Mouse (Mus musculus) hindbrain, embryonic 12.5 days (tissue): ENCODE data around the gene Hoxc8. TPM values are rescaled to one million over a fixed set of nuclear protein-coding genes. Genes with fewer than 3 reads are reported as not detected.

ENCODE experiments used
- ATAC-seq: fragments of 200-750 bp; cut with Nextera tagmentation; 2 replicates; pipeline ENCODE4 v1.8.0; 2017; ENCODE audit warnings: moderate TSS enrichment; ENCODE audit not compliant: low FRiP score
- H3K27ac ChIP-seq: fragments of 300-500 bp; sonication (generic); 2 replicates; pipeline ENCODE4 v1.5.1; 2016; ENCODE audit warnings: mild to moderate bottlenecking
- H3K27me3 ChIP-seq: fragments of 300-500 bp; sonication (generic); 2 replicates; pipeline ENCODE4 v1.6.1; 2016; ENCODE audit warnings: mild to moderate bottlenecking
- H3K36me3 ChIP-seq: fragments of 300-500 bp; sonication (generic); 2 replicates; pipeline ENCODE4 v1.6.1; 2016; ENCODE audit warnings: mild to moderate bottlenecking
- H3K4me1 ChIP-seq: fragments of 300-500 bp; sonication (generic); 2 replicates; pipeline ENCODE4 v1.6.1; 2016
- H3K4me2 ChIP-seq: fragments of 300-500 bp; sonication (generic); replicated peaks from 2 replicates; pipeline ENCODE4 v1.6.1; 2016; ENCODE audit warnings: mild to moderate bottlenecking
- H3K4me3 ChIP-seq: fragments of 300-500 bp; sonication (generic); 2 replicates; pipeline ENCODE4 v1.5.1; 2016; ENCODE audit warnings: mild to moderate bottlenecking
- H3K9ac ChIP-seq: fragments of 300-500 bp; sonication (generic); 2 replicates; pipeline ENCODE4 v1.6.1; 2016; ENCODE audit warnings: mild to moderate bottlenecking, moderate library complexity
- H3K9me3 ChIP-seq: fragments of 300-500 bp; sonication (generic); replicated peaks from 2 replicates; pipeline ENCODE4 v1.6.1; 2016; ENCODE audit warnings: mild to moderate bottlenecking
- WGBS: fragments of 180-500 bp; shearing (Covaris S2); methylation state at CpG from one replicate; pipeline ENCODE4 v1.1.7; 2016; 5-methylcytosine and 5-hydroxymethylcytosine counted together
- polyA plus RNA-seq: library from polyadenylated mRNA; unstranded; fragments of >200 nt; fragmentation: Nextera tagmentation; extraction: Ambion mirVana; gene quantifications from 2 replicates; pipeline ENCODE4 v1.2.1, GENCODE M21; 2016

Hoxc8 gene
- polyA plus RNA-seq, 1 experiment from 2014 or later, result not detected

GRCm38 (mm10) chr15:103015406-103016166 is 25.2 kb downstream of the Hoxc8 start:
- peaks cover 3% of the 10 kb centered on the region; the same call in 1 of the 2 replicates for H3K4me1 ChIP-seq
- 2% methylated on average over 19 of the region's 19 CpGs for WGBS
- no peak for ATAC-seq
- peak overlapping the region; percentile 72 for H3K9ac ChIP-seq
- H3K9me3 ChIP-seq, result no peaks in the 10 kb centered on the region
- peak overlapping the region; percentile 44 for H3K4me2 ChIP-seq
- peak overlapping the region; percentile 39 for H3K4me3 ChIP-seq
- H3K27me3 ChIP-seq, result peaks cover 98% of the 10 kb centered on the region
- H3K36me3 ChIP-seq, result no peaks in the 10 kb centered on the region
- H3K27ac ChIP-seq, result peak overlapping the region; percentile 88

DNA sequence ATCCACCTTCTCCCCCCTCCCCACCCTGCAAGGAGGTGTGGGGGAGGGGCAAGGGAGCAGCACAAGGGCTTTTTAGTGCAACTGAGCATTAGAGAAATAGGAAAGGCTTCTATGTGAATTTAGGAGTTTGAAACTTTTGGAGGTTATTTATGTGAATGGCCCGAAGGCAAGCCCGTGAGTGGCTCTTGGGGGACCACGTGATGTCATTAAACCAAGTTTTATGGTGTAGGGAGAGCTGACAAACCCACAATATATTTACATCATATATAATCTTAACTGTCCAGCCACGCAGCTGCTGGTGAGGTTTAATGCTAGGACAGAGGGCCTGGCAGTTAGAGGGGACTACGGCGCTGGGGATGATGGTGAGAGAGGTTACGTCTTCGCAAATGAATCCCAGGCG is 28.2 kb downstream of the Hoxc8 start, which contains the start of gene Hoxc4:
Hoxc4 (plus strand) TSS at position 299 of the 400 bp plus-strand sequence.
- H3K36me3 ChIP-seq, result no peaks in the 10 kb centered on the region
- peaks cover 100% of the 10 kb centered on the region for H3K27me3 ChIP-seq
- WGBS, result 6% methylated on average over 9 of the region's 9 CpGs
- no peak for ATAC-seq
- H3K4me3 ChIP-seq, result 0 out of 2 replicates have a peak within 1 kb of the TSS, but pooled peaks have one; percentile 4
- H3K4me2 ChIP-seq, result peak within 1 kb of the TSS; percentile 44; the same call in 1 of the 2 replicates
- H3K4me1 ChIP-seq, result peaks cover 3% of the 10 kb centered on the region; the same call in 1 of the 2 replicates
- no peaks in the 10 kb centered on the region for H3K9me3 ChIP-seq
- 0 out of 2 replicates have a peak within 1 kb of the TSS, but pooled peaks have one; percentile 28 for H3K9ac ChIP-seq
- peak within 1 kb of the TSS; percentile 12 for H3K27ac ChIP-seq

- Histone ChIP-seq H3K27me3 (peaks cover 100% of the 10 kb centered on the region), H3K4me1 (no peaks in the 10 kb centered on the region; the same call in 1 of the 2 replicates), H3K27ac (no peak overlapping the region), H3K36me3 (no peaks in the 10 kb centered on the region), H3K9ac (no peak overlapping the region), H3K4me3 (no peak overlapping the region), H3K4me2 (peak overlapping the region; percentile 25), H3K9me3 (no peaks in the 10 kb centered on the region)
- WGBS, result 2% methylated on average over 8 of the region's 8 CpGs
- ATAC-seq, result no peak
Measured at GRCm38 (mm10) chr15:103020899-103021418, 30.6 kb downstream of the Hoxc8 start.

DNA sequence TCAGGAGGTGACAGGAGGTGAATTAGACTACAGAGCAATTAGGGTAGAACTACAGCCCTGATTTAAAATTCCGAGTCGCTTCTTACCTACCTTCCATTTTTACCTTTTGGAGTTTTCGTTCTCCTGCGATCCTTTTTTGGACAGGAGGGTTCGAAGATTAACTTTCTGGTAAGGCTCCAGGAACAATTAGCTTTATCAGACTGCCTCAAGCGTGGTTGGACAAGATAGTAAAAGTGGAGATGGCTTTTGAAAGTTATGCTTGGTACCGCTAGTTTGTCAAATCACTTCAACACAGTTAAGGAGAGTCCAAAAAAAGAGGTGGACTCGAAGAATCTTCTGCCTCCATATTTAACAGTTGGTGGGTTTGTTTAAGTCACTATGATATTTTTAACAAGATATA is 31.1 kb downstream of the Hoxc8 start:
- H3K27me3 ChIP-seq, result peaks cover 100% of the 10 kb centered on the region

GRCm38 (mm10) chr15:103024131-103024530 is 33.7 kb downstream of the Hoxc8 start:
- H3K9me3 ChIP-seq, result no peaks in the 10 kb centered on the region
- 3% methylated on average over 2 of the region's 2 CpGs for WGBS
- H3K4me3 ChIP-seq, result no peak overlapping the region
- peak overlapping the region; percentile 43 for H3K4me2 ChIP-seq
- no peak for ATAC-seq
- peaks cover 100% of the 10 kb centered on the region for H3K27me3 ChIP-seq
- no peaks in the 10 kb centered on the region for H3K36me3 ChIP-seq
- no peak overlapping the region for H3K9ac ChIP-seq
- no peak overlapping the region for H3K27ac ChIP-seq
- H3K4me1 ChIP-seq, result no peaks in the 10 kb centered on the region

More for the DNA sequence above, 31.1 kb downstream of the Hoxc8 start:
- Histone ChIP-seq H3K27ac (no peak overlapping the region), H3K9ac (no peak overlapping the region), H3K4me1 (no peaks in the 10 kb centered on the region; the same call in 1 of the 2 replicates), H3K36me3 (no peaks in the 10 kb centered on the region), H3K4me2 (peak overlapping the region; percentile 25), H3K9me3 (no peaks in the 10 kb centered on the region), H3K4me3 (no peak overlapping the region)
- ATAC-seq, result no peak
- 7% methylated on average over 8 of the region's 8 CpGs for WGBS

DNA sequence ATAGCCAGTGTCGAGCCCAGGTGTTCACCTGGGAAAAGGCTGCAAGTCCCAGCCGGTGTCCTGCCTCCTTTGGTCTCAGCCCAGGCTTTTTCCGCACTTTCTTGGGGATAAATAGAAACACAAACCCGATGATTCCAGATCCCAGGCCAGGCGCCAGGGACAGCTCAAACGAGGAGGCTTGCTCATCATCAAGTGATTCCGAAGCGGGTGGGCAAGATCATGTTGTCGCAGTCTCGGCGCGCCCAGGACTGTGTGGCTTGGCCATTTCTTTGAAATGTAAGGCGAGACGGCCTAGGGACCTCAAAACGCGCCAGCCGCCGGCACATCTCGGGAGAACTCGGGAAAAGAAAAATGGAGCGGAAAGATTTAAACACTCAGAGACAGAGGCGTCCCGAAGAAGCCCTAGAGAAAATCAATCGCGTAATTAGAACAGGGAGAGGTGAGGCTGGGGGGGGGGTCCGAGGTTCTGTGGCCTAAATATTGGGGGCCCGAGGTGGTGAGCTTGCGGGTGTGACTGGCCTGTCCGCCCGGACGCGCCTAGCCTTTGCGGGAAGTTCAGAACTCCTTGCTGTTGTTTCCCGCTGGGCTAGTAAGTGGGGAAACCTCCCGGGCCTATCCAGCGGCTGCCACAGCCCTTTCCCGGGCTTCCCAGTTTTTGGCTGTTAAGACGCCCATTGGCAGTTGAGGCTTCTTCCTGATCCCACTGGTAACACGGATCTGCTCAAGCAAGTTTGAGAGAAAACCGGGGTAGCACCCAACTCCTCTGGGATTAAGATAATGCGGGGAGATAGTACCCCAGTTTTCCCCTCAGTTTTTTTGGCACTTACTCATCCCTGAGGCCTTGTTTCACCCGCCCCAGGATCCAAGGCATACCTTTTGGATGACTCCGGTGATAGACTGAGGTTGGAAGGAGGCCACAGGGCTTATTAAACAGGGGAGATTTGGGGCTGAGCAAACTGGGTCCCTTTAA is 37.1 kb downstream of the Hoxc8 start:
- H3K27ac ChIP-seq, result peak overlapping the region; percentile 79
- no peaks in the 10 kb centered on the region for H3K9me3 ChIP-seq
- no peak for ATAC-seq
- peaks cover 99% of the 10 kb centered on the region for H3K27me3 ChIP-seq
- peak overlapping the region; percentile 43 for H3K4me2 ChIP-seq
- H3K4me3 ChIP-seq, result peak overlapping the region; percentile 23
- 3% methylated on average over 43 of the region's 43 CpGs for WGBS
- H3K9ac ChIP-seq, result peak overlapping the region; percentile 67
- no peaks in the 10 kb centered on the region for H3K36me3 ChIP-seq
- H3K4me1 ChIP-seq, result no peaks in the 10 kb centered on the region; the same call in 1 of the 2 replicates

DNA sequence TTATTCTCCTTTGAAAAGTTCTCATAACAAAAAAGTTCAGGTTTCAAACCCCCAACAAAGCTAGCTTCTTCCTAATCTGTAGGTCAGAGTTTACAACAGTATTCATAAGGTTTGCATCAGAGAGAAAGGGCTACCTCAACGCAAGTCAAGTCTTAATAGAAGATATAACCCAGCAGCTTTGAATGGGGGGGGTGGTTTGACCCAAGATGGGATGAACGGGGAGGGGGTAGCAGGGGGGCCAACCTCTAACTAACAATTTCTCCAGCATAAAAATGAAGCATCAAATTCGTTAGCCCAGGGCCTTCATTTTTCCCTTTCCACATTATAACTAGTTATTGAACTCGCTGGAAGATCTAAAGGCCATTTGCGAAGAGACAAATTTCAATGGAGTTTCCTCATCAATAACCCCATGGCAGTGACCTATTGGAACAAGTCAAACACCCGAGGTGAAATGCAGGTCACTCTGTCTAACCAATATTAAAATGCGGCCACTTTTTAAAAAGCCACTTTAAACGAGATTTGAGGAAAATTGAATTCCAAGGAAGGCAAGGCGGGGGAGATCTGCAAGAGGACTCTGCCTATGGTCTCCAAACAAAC is 38.6 kb downstream of the Hoxc8 start:
- Histone ChIP-seq H3K9me3 (no peaks in the 10 kb centered on the region), H3K4me2 (peak overlapping the region; percentile 43), H3K36me3 (no peaks in the 10 kb centered on the region), H3K27ac (peak overlapping the region; percentile 79), H3K27me3 (peaks cover 99% of the 10 kb centered on the region), H3K9ac (no peak overlapping the region), H3K4me1 (peaks cover 3% of the 10 kb centered on the region), H3K4me3 (no peak overlapping the region)
- no peak for ATAC-seq
- WGBS, result 7% methylated on average over 9 of the region's 9 CpGs

DNA sequence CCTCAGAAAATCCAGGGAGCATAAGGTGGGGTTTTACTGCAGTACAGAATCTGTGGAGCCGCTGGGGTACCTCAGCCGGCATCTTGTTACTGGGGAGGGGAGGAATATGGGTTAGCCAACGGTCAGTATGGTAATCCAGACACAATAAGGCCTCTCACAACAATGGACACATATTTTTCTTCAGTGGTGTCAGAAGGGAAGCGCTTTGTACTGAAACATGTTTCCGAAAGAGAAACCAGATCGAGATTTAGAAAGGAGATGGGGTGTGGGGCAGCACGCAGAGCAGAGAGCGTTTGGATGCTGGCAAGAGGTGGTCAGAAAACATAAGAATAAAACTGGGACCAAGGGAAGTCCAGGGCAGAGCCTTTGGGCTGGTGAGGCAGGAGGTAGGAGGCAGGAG is 39.7 kb downstream of the Hoxc8 start:
- Histone ChIP-seq H3K27me3 (peaks cover 99% of the 10 kb centered on the region), H3K36me3 (no peaks in the 10 kb centered on the region), H3K27ac (peak overlapping the region; percentile 79), H3K4me3 (no peak overlapping the region), H3K4me1 (peaks cover 6% of the 10 kb centered on the region), H3K4me2 (peak overlapping the region; percentile 43), H3K9ac (peak overlapping the region; percentile 39; the same call in 1 of the 2 replicates), H3K9me3 (no peaks in the 10 kb centered on the region)
- 3% methylated on average over 8 of the region's 8 CpGs for WGBS
- ATAC-seq, result no peak

- peak overlapping the region; percentile 50 for H3K4me2 ChIP-seq
- peak overlapping the region; percentile 11; the same call in 1 of the 2 replicates for H3K4me3 ChIP-seq
- H3K4me1 ChIP-seq, result peaks cover 6% of the 10 kb centered on the region
- H3K9ac ChIP-seq, result peak overlapping the region; percentile 23; the same call in 1 of the 2 replicates
- H3K36me3 ChIP-seq, result no peaks in the 10 kb centered on the region
- no CpG with 5 or more reads among the region's 3 CpGs for WGBS
- H3K27ac ChIP-seq, result peak overlapping the region; percentile 83
- H3K27me3 ChIP-seq, result peaks cover 99% of the 10 kb centered on the region
- no peaks in the 10 kb centered on the region for H3K9me3 ChIP-seq
- ATAC-seq, result no peak
Measured at GRCm38 (mm10) chr15:103032167-103032566, 41.8 kb downstream of the Hoxc8 start.

DNA sequence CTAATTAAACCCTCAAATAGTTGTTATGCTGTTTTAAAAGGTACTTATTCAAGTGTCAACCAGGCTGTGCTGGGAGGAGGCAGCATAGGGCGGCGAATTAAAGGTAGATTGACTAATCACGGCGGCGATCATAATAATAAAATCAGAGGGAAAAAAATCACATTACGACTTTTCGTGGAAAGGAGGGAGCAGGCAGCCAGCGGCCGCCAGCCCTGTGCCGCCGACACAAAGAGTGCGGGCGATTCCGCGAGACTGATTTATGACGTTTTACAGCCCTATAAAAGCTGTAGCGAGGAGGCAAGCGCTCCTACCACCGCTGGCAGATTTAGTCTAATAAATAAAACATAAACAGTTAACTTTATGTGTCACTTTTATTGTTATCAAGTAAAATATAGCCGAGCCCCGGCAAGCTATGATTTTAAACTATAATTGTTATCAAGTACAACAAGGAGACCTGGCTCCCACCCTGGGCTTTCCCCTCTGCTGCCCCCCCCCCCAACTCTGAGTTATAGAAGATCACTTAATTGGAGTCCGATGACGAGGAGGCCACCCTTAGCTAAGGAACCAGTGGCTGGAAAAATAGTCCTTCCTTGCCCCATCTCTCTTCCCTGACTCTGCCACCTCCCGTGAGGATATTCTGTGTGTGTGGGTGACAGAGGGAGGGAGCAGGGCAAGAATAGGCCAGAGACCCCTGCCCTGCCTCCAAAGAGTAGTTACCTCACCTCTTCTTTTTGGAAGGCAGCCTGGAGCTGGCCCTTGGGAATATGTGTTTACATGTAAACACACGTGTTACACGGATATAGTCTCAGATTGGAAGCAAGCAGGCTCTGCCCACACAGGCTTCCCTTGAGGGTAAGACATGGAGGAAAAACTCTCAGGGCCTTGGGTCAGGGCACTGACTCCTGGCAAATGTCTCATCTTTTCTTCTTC is 42.5 kb downstream of the Hoxc8 start:
- no peak for ATAC-seq
- Histone ChIP-seq H3K4me1 (peaks cover 6% of the 10 kb centered on the region), H3K9ac (no peak overlapping the region), H3K4me3 (no peak overlapping the region), H3K27ac (peak overlapping the region; percentile 83), H3K27me3 (peaks cover 99% of the 10 kb centered on the region), H3K4me2 (peak overlapping the region; percentile 50), H3K36me3 (no peaks in the 10 kb centered on the region), H3K9me3 (no peaks in the 10 kb centered on the region)
- 2% methylated on average over 26 of the region's 26 CpGs for WGBS
